Mouse (Mus musculus): ENCODE data around the gene Klf7.

Klf7 gene

DNA sequence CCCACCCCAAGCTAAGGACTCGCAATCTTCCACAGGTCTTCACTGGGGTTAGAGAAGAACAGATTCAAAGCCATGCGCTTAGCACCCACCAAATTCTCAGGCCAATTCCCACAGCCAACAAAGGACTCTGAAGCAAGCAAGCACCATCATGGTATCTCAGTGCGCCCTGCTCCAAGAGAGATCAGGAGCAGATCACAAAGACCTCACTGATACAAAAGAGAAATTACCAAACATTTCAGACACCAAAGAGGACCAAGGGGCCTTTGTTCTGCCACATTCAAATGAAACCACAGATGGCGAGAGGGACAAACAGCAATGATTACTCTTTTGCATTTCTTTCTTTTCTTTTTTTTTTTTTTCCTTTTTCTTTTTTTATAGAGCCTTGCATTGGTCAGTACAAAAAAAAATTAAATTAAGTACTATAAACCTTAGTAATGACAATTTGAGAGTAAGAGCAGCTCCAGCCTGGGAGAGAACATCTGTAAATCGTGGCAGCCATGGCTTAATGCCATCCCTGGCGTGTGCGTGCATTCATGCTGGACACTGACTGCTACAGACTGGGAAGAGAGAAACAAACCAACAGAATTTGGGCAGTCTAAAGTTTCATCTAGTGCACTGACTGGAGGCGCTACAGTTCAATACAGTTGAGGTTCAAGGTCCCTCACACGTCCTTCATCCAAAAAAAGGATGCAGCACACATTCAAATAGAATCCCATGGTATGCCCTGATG lies 89.4 kb downstream of the Klf7 start:
- DNase-seq (ENCODE audit: low spot score in 2 of 2), result no peak

DNA sequence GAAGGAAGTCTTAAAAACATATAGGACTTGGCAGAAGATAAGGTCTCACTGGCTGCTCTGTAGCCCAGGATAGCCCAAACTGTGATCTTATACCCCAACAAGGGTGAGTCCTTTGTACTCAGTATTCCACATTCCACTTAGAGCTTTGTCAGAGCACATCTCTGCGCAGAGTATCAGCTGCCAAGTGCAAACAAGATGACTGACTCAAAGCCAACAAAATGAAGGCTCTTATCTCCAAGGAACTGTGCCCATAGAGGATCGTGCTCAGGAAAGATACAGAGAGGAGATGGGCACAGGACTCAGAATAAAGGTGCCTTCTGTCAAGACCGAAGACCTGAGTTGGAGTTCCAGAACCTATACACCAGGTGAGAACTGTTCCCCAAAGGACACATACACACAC lies 100.1 kb downstream of the Klf7 start:
- no peak for DNase-seq (ENCODE audit: low spot score in 2 of 2)

DNA sequence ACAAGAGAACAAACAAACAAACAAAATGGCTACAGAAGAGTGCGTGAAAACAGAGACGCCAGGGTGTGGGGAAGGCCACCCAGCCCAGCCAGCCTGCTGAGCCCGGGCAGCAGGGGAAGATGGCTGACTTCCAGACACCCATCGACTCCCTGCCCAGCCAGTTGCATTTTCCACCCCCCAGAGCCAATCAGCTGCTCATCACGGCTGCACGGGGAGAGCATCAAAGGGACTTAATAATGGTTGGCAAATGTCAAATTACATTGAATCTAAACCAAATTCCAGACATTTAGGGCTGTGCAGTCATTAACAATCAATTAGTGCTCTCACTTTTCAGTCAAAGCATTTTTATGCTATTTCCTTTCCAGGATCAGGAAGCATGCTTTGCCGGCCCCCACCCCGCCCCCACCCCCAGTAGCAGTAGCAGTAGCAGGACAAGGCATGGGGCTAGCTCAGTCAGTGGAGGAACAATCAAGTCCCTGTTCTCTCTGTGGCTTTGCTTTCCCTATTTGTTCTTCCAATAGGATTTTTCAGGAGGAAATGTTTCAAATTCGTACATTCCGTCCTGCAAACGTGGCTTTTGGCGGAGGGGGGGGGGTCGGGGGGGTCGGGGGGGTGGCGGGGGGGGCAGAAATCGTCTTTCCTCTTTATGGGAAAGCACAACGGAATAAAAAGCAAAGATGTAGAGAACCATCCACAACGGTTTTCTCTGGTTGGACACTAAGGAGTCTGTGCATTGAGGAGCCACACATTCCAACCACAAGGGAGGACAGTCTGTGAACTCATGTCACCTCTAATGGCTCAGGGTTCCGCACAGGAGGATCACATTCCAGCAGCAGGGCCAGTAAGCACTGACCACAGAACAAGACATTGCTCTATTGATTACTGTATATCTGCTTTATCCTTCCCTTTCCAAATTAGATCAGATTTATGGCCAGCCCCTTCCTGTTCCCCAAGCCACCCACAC lies 101.1 kb downstream of the Klf7 start:
- DNase-seq (ENCODE audit: low spot score in 2 of 2), result no peak

DNA sequence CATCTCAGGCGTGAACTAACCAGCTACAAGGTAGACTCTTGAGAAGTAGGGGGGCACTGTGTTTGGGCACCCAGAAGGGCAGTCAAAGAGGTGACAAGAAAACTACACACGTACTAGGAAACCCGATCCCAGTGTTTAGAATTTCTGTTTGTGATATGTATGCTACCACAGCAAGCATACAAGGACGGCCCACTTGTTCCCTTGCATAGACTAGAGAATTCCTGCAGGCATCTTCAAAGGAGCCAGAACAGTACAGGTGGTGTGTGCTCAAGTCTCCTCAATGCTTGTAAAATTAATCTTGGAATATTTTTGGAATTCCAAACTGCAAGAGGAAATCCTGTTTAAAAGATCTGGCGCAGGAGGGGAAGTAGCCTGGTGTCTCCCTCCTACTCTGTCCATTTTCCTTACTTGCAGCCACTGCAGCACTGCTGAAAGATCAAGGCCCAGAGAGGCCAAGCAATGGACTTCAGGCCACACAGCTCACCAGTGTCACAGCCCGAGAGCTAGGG lies 102.9 kb downstream of the Klf7 start:
- DNase-seq (ENCODE audit: low spot score in 2 of 2), result no peak

DNA sequence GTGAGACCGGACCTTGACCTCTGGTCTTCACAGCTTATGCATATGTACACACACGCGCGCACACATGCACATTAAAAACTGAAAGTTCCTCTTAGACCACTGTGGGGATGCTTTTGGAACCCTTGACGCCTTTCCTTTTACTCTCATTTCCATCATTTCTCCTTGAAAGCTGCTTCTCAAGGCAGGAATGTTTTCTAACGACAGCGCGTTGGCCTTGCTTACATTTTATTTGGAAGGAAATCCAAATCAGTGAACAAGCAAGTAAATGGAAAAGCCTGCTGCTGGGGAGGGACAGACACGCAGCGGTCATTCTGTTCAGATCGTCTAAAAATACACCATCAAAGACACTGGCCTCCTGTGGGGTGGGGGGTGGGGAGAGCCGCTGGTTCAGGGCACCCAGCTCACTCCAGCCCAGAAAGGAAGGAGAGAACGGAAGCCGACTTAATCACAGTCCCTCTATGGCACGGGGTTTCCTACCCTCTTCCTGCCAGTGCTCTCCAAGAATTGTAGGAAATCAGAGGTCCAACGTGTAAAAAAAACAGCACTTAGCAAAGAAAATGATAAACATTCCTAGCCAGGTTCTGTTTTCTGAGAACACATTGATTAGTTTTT lies 103.5 kb downstream of the Klf7 start:
- no peak for DNase-seq (ENCODE audit: low spot score in 2 of 2)

DNA sequence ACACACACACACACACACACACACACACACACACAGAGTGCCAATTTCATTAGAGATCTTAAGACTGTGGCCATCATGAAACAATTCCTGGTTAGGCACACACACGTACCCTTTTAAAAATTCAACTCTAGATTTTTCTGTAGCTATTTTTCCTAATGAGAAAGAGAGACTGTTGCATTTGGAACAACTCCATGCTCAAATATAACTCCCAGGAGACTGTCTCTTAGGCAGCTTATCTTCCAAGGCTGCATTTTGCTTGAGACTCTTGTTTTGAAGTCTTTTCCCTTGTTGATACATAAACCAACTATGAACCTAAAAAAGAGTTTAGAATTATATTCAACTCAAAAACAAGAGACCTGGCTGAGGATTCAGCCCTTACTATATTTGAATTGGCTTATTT lies 108.0 kb downstream of the Klf7 start:
- no peak for DNase-seq (ENCODE audit: low spot score in 2 of 2)

DNA sequence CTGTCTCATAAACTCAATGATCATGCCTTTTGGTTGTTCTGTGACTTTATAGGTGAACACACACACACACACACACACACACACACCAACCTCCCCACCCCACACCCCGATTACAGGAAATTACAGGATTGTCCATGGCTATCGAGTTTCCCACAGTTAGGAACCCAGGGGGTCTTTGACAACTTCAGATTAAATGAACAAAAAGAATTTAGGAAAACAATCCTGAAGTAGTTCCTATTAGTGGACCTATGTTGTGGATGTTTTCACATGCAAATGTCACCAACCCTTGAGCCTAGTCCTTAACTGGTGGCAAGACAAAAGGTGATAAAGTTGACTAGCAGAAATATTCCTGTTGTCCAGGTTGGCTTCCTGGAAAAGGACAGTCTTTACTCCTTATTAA lies 113.1 kb downstream of the Klf7 start:
- no peak for DNase-seq (ENCODE audit: low spot score in 2 of 2)

DNA sequence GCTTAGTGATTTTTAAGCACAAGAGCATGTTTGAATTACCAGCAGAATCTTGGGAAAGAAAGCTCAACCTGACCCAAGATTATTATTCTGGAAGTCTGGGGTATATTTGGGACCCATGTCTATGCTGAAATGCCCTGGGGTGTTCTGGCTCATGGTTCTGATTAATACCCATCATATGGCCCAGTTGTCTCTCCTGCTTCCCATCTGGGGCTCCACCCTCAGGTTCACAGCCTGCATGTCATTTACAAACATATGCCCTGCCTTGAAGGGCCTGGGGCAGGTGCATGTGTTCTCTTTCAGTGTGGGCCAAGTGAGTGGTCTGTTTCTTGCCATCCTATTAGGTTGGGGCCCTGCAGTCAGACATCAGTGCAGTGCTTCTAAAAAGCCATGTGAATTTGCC lies 114.1 kb downstream of the Klf7 start:
- no peak for DNase-seq (ENCODE audit: low spot score in 2 of 2)

DNA sequence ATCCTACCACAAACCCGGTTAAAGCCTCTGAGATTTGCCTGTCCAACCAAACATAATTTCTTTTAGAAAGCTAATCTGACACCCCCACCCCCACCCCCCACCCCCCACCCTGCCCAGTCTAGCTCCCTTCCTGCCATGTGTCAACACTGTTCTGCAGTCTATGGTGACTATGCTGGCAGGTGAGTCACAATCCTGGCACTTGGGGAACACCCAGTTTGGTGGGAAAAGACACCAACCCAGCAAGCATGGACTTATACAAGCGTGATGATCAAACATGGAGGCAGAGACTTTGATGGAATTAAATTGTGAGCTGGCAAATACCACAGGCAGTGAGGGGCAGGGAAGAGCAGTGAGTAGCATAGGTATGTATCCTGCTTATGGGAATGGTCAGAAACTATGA lies 116.9 kb downstream of the Klf7 start:
- DNase-seq (ENCODE audit: low spot score in 2 of 2), result no peak

DNA sequence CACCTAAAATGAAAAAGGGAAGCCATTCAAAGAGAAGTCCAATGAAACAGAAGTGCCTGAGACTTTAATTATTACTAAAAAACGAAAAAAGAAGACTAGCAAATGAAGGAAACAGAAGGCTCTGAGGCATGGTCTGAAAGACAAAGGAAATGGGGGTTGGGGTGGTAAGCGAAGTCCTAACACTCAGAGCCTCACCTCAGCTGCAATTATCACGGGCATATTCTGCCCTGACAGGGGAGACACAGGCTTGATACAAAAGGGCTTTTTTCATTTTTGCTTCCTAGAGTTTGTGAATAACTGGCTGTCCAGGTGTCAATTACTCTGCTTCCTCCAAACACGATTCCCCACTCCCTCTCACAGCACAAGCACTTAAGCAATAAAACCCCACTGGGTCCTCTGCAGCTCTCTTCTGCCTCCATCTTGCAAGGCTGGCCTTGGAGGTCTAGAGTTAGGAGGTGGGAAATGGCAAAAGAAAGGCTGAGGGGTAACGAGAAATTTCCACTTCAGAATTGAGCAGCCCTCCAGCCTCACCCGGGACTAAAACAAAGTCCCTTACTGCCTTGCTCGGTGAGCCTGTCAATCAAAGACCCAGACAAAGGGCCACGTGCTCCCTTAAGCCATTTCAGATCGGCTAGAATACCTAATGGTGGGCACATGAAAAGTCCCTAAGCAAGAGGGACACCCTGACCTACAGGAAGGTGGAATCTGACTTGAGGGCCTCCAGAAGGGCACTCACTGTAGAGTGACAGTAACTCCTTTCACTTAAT lies 118.4 kb downstream of the Klf7 start:
- DNase-seq (ENCODE audit: low spot score in 2 of 2), result no peak

DNA sequence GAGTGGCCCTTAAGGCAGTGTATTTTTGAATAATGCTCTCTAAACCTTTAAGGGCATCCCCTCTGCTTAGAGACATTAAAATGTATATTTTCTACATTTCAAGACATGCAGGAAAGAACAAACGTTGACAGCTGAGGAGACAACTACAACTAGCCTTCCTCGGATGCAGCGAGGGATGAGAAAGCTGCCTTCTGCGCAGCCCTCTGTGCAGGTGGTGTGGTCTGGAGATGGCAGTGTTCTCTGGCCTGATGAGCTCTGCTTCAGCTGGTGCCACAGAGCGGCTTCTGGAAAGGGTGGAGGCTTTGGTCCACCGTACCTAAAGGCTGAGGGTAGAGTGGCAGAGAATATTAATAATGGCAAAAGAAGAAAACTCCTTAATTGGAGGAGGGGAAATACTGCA lies 120.0 kb downstream of the Klf7 start:
- no peak for DNase-seq (ENCODE audit: low spot score in 2 of 2)

DNA sequence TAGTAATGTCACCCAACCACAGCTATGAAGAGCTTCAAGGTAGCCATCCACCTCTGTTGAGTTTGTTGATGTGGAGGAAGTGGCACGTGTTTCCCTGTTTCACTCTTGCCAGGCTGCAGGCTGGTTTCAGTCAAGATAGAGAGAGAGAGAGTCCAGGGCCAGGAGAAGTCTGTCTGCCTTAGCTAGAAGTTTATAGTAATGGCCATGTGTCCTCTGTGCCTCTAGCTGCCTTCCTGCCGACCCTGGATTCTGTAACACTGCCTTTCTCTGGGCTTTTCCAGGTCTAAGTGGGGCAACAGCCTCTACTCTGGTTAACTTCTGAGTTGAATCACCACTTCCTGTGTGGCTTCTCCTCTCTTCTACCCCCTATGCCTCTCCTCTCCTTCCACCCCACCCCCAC lies 121.5 kb downstream of the Klf7 start:
- no peak for DNase-seq (ENCODE audit: low spot score in 2 of 2)

DNA sequence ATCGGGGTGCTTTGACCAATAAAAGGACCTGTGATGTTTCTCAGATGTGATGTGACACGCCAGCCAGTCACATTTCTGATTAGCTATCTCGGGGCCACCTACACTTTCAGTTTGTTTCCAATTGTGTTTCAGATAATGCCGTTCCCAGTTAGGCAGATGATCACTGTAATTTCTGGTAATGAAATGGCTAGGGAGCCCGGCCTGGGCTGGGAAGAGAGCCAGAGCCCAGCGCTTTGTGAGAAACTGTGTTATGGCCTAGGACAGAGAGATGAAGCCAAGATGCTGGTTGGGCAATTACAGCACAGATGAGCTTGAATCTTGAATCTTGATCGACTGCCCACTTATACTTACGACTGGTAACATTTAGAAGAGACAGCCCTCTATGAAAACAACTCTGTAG lies 122.6 kb downstream of the Klf7 start:
- no peak for DNase-seq (ENCODE audit: low spot score in 2 of 2)

DNA sequence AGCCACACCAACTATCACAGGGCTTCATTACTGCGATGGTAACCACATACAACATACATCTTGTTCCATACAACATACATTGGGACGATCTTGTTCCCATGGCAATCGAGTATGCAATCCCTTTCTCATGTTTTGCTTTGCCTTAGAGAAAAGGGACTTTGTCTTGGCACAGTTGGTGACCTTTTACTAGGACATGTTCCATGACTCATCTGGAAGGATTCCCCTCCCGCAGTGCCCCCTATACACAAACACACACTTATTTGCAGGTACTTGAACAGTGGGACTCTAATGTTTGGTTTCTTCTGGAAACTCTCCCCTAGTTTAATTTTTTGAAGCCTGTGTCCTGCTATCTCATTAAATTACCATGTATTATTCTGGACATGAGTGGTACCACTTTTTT lies 123.2 kb downstream of the Klf7 start:
- no peak for DNase-seq (ENCODE audit: low spot score in 2 of 2)

DNA sequence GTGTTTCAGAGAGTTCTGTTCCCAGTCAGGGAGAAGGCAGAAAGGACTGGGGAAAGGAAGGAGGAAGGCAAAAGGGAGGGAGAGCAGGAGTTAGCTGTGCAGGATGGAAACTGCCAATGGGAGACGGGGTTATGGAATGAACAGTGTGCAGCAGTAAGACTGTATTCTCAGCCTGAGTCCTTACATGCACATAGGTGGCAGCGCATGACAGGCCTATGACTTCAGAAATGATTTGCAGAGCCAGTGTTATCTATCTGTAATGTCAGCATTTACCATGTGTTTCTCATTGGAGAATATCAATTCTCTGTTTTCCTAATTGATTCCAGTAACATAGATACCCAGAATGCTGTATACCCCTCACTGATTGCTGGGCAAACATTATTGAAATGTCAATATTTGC lies 123.9 kb downstream of the Klf7 start:
- no peak for DNase-seq (ENCODE audit: low spot score in 2 of 2)

DNA sequence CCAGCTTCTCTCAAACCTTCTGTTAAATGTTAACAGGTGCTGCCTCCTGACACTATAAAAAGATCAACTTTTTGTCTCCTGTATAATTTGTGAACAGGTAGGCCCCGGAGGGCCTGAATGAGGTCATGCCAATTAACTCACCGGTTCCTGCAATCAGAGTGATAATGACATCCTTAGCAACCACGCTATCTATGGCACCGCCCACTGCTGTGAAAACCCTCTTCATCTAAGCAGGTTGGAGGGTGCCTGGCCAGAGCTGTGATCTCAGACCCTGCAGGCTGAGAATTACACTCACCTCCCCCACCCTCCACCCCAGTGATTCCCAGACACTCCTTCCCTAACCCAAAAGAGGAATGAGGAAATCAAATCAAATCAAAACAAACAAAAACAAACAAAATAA lies 126.3 kb downstream of the Klf7 start:
- DNase-seq (ENCODE audit: low spot score in 2 of 2), result no peak

DNA sequence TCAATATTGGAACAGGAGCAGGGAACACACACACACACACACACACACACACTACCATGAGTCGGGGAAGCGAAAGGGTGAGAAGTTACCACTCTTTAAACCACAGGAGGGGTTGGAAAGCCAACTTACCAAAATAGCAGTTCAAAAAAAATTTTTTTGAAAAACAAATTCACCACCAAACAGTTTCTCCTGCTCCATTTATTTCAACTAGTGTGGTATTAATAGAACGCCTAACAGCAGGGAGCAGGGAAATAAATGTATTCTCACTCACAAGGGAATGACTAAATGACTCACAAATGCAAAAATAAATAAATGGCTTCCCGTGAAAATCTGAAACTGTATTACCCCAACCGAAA lies 127.0 kb downstream of the Klf7 start:
- no peak for DNase-seq (ENCODE audit: low spot score in 2 of 2)

DNA sequence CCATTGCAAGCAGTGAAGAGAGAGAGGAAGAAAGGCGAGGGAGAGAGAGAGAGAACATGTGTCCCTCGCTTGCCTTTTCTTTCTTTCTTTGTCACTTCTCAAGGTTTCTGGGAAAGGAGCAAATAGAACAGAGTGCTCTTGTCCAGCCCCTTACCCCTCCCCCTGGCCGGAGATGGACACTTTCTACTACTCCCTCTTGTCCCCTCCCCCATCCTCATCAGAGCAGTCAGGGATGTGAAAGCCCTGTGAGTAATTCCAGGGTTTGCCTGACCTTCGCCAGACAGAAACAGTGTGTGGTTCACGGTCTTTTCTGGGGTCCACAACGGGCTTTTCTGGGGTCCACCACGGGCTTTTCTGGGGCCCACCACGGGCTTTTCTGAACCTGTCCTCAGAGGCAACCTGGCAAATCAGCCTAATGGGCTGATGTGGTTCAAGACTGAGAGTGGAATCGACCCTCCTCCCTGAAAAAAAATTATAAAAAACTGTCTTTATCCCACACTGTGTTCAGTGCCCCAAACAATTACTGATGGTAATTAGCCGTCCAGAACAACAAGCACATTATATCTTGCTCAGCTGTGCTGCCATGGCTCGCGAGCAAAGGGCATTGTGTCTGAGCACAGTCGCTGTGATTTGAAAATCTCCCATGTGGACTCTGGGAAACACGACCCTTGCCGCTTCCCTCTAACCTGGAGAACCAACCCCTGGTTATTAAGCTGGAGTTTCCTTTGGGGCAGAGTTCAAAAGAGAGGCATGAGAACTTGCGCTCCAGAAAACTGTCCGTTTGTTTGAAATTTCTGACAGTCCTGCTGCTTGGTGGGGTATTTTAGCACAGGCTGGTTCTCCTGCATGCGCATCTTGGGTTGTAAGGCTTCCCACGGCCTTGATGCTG lies 127.6 kb downstream of the Klf7 start:
- no peak for DNase-seq (ENCODE audit: low spot score in 2 of 2)

DNA sequence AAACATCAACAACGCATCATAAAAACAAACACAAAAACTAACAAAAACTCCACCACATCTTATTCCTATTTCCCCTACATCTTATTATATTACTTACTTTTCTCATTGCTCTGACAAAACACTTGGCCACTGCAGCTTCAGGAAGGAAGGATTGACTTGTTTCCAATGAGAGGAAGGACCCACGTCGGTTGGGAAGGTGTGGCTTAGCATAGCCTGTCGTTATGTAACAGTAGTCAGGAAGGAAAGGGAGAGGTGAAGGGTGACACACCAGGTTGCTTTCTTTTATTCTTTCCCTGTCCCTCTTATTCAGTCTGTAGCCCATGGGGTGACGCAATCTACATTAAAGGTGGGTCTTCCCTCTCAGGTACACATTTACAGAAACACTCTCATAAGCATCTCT lies 129.6 kb downstream of the Klf7 start:
- no peak for DNase-seq (ENCODE audit: low spot score in 2 of 2)

DNA sequence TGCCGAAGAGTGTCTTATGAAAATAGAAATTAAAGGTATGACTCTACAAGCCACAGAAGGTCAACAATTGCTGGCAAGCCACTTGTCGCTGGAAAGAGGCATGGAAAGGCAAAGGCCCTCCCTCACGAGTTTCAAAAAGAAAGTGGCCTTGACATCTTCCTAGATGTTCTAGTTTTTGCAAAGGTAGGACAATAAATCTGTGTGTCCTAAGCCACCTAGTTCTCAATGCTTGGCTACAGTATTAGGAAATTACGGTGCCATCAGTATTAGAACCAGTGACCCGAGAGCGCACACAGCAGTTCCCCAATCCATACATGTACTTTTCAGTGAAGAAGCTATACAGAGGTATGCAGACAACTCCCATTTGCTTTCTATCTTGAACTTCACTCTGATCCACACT lies 131.7 kb downstream of the Klf7 start:
- no peak for DNase-seq (ENCODE audit: low spot score in 2 of 2)

DNA sequence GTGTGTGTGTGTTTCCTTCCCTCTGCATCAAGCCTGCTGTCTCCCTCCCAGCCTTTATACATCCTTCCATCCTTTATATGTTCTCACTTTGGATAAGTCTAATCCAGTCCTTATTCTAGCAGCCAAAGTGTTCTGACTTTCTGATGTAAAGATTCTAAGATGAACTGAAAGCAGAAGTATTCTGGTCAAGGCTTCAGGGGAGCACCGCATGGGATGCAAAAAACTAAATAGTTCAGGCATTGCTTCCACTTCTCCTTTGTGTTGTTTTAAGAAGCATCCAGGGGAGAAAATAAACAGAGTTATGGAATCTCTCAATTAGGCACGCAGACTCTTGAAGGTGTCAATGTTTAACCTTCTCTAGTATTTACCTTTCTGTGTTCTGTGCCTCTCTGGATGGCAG lies 141.3 kb downstream of the Klf7 start:
- DNase-seq (ENCODE audit: low spot score in 2 of 2), result no peak

Data from spleen, postnatal 14 days (tissue).